Mouse (Mus musculus) heart, postnatal 0 days (tissue): ENCODE results near the gene Dnah2. TPM values are rescaled to one million over a fixed set of nuclear protein-coding genes. Genes with fewer than 3 reads are reported as not detected.

Source experiments
- ATAC-seq: fragments of 200-750 bp; cut with Nextera tagmentation; 2 replicates; pipeline ENCODE4 v1.8.0; 2017; ENCODE audit warnings: low read depth, moderate number of reproducible peaks, moderate library complexity; ENCODE audit not compliant: insufficient read depth
- DNase-seq: peaks from one replicate; pipeline ENCODE4 v3.0.0-alpha.2; 2016; ENCODE audit warnings: low spot score
- H3K27ac ChIP-seq: fragments of 300-500 bp; sonication (generic); 2 replicates; pipeline ENCODE4 v1.5.1; 2014; ENCODE audit warnings: low read depth, mild to moderate bottlenecking
- H3K27me3 ChIP-seq: fragments of 300-500 bp; sonication (generic); 2 replicates; pipeline ENCODE4 v1.6.1; 2014; ENCODE audit warnings: low read length, mixed read lengths; ENCODE audit not compliant: control insufficient read depth, insufficient read depth
- H3K36me3 ChIP-seq: fragments of 300-500 bp; sonication (generic); replicated peaks from 2 replicates; pipeline ENCODE4 v1.6.1; 2014; ENCODE audit warnings: low read length, mixed read lengths; ENCODE audit not compliant: control insufficient read depth, insufficient read depth
- H3K4me1 ChIP-seq: fragments of 300-500 bp; sonication (generic); 2 replicates; pipeline ENCODE4 v1.6.1; 2014; ENCODE audit warnings: antibody characterized with exemption; ENCODE audit not compliant: control insufficient read depth, insufficient read depth
- H3K4me2 ChIP-seq: fragments of 300-500 bp; sonication (generic); 2 replicates; pipeline ENCODE4 v1.6.1; 2014; ENCODE audit warnings: low read depth, mild to moderate bottlenecking, low read length, moderate library complexity
- H3K4me3 ChIP-seq: fragments of 300-500 bp; sonication (generic); 2 replicates; pipeline ENCODE4 v1.5.1; 2014; ENCODE audit warnings: low read depth, low read length
- H3K9ac ChIP-seq: fragments of 300-500 bp; sonication (generic); replicated peaks from 2 replicates; pipeline ENCODE4 v1.6.1; 2014; ENCODE audit warnings: low read depth, low read length, mixed read lengths
- H3K9me3 ChIP-seq: fragments of 300-500 bp; sonication (generic); replicated peaks from 2 replicates; pipeline ENCODE4 v1.6.1; 2016; ENCODE audit warnings: low read length; ENCODE audit not compliant: control insufficient read depth
- CTCF ChIP-seq: IDR thresholded peaks from 2 replicates; pipeline ENCODE4 v1.5.1; 2016; ENCODE audit warnings: antibody characterized with exemption, control low read depth, low read depth
- EP300 ChIP-seq: IDR thresholded peaks from 2 replicates; pipeline ENCODE4 v1.6.1; 2016; ENCODE audit warnings: antibody characterized with exemption, low read depth
- WGBS: fragments of 180-500 bp; shearing (Covaris S2); extraction: QIAGEN DNeasy Blood & Tissue Kit; methylation state at CpG from one replicate; pipeline ENCODE4 v1.1.7; 2014; 5-methylcytosine and 5-hydroxymethylcytosine counted together
- polyA plus RNA-seq: library from polyadenylated mRNA; unstranded; fragments of >200 nt; fragmentation: Nextera tagmentation; extraction: Ambion mirVana; gene quantifications from 2 replicates; pipeline ENCODE4 v1.2.1, GENCODE M21; 2015
- total RNA-seq: library from RNA; depleted of rRNA; stranded (reverse); fragments of >200 nt; gene quantifications from 2 replicates; pipeline ENCODE4 v1.2.3, GENCODE M21; 2014; ENCODE audit warnings: low replicate concordance

Gene Dnah2
- total and polyA plus RNA-seq, 2 experiments from 2014 or later: 0.03 TPM; not detected in 1

DNA sequence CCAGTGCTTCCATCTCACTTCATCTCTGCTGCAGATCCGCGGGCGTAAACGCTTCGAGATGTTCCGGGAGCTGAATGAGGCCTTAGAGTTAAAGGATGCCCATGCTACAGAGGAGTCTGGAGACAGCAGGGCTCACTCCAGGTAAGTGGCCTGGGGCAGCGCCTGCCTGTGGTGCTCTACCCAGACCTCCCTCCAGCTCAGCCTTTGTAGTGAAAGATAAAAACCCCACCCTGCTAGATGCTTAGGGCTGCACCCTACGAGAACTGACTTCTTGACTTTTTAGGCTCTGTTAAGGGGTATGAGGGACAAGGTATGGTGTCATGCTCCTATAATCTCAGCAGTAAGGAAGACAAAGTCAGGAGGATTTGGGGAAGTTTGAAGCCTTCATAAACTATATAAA, 41.7 kb upstream of the Dnah2 start:
- H3K36me3 ChIP-seq: peaks cover 59% of the 10 kb centered on the region
- no peak for TF ChIP-seq CTCF
- TF ChIP-seq EP300: no peak

DNA sequence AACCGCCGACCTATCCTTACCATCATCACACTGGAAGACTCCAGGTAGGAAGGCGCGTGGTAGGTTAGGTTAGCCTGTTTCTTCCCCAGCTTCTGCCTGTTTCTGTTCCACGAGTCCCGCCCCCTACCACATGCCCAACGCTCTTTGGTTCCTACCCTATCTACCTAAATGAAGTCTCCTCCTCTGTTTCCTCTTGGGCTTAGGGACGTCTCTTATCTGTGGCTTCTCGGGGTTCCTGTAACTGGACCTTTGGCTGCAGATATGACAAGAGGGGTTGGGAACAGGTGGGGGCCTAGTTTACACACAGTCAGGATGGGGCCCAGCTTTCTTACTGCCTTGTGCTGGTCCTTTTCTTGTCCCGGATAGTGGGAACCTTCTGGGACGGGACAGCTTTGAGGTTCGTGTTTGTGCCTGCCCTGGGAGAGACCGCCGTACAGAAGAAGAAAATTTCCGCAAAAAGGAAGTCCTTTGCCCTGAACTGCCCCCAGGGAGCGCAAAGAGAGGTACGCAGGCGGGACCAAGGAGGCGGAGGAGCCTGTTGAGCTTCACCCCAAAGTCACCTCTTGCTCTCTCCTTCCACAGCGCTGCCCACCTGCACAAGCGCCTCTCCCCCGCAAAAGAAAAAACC, 40.4 kb upstream of the Dnah2 start:
- Histone ChIP-seq H3K4me3 (no peak overlapping the region), H3K27me3 (no peaks in the 10 kb centered on the region), H3K4me2 (no peak overlapping the region), H3K36me3 (peaks cover 59% of the 10 kb centered on the region), H3K4me1 (no peaks in the 10 kb centered on the region), H3K9me3 (no peaks in the 10 kb centered on the region), H3K27ac (no peak overlapping the region), H3K9ac (no peak overlapping the region)
- 84% methylated on average over 22 of the region's 22 CpGs for WGBS
- TF ChIP-seq CTCF: no peak
- no peak for TF ChIP-seq EP300
- ATAC-seq: no peak
- DNase-seq: no peak

More for the DNA sequence above, 41.7 kb upstream of the Dnah2 start:
- Histone ChIP-seq H3K9me3 (no peaks in the 10 kb centered on the region), H3K4me3 (no peak overlapping the region), H3K4me2 (no peak overlapping the region), H3K9ac (no peak overlapping the region), H3K27ac (no peak overlapping the region), H3K27me3 (no peaks in the 10 kb centered on the region), H3K4me1 (no peaks in the 10 kb centered on the region)
- DNase-seq (no peak), ATAC-seq (no peak)
- 95% methylated on average over 8 of the region's 8 CpGs for WGBS

DNA sequence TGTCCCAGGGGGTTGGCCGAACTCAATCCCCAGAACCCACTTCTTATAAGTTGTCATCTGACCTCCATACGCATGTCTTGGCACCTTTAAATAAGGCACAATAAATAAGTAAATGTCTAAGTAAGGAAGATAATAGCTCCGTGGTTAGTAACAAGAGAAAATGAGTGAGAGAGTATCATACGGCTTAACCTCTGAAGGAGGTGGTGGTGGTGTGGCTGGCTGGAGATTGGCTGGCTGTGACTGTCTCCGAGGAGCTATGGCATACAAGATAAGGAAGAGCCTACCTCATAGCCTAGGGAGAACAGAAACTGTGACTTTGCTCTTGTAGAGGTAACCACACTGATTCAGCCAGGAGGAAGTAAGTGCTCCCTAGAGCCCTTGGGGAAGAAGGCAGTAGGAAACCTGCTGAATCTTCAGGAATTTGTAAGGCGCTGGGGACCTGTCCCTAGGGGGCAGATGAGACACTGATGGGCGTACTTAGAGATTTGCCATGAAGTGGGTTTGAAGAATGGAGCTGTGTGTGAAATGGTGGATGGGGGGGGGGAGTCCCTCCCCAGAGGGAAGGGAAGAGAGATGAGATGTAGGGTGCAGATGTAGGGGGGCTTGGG, 36.9 kb upstream of the Dnah2 start:
- ATAC-seq: no peak
- Histone ChIP-seq H3K36me3 (peaks cover 38% of the 10 kb centered on the region), H3K4me2 (no peak overlapping the region), H3K4me3 (no peak overlapping the region), H3K9ac (no peak overlapping the region; the same call in 1 of the 2 replicates), H3K27ac (no peak overlapping the region), H3K27me3 (no peaks in the 10 kb centered on the region), H3K4me1 (peaks cover 8% of the 10 kb centered on the region; the same call in 1 of the 2 replicates), H3K9me3 (no peaks in the 10 kb centered on the region)
- TF ChIP-seq EP300: no peak
- no peak for TF ChIP-seq CTCF
- no peak for DNase-seq
- WGBS: 62% methylated on average over 7 of the region's 7 CpGs

DNA sequence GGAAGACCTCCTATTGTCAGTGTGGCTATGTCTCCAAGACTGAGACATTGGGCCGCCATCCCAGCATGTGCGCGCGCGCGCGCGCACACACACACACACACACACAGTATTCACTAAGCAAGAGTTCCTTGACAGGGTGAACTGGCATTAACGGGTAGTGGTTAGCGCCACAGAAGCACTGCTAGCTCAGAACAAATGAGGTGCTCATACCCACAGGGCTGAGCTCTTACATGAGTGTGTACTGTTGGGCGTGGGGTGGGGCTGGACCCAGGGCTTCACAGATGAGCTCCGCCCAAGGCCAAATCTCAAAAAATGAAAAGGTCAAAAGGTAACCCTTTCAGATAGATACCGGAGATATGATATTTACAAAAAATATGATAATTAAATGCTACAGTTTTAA, 36.0 kb upstream of the Dnah2 start:
- no peak overlapping the region for H3K27ac ChIP-seq
- H3K27me3 ChIP-seq: no peaks in the 10 kb centered on the region
- no peak for TF ChIP-seq CTCF
- no peak for TF ChIP-seq EP300
- no peak overlapping the region for H3K4me3 ChIP-seq
- H3K9ac ChIP-seq: no peak overlapping the region
- WGBS: 95% methylated on average over 13 of the region's 13 CpGs
- DNase-seq: no peak
- H3K36me3 ChIP-seq: peaks cover 29% of the 10 kb centered on the region
- no peak overlapping the region for H3K4me2 ChIP-seq
- H3K9me3 ChIP-seq: no peaks in the 10 kb centered on the region
- ATAC-seq: no peak
- peaks cover 8% of the 10 kb centered on the region; the same call in 1 of the 2 replicates for H3K4me1 ChIP-seq

GRCm38 (mm10) chr11:69584008-69584407, 35.1 kb upstream of the Dnah2 start:
- no peaks in the 10 kb centered on the region for H3K27me3 ChIP-seq
- H3K36me3 ChIP-seq: peaks cover 20% of the 10 kb centered on the region
- DNase-seq: no peak
- 79% methylated on average over 7 of the region's 7 CpGs for WGBS
- no peak overlapping the region for H3K4me3 ChIP-seq
- H3K4me2 ChIP-seq: no peak overlapping the region
- H3K27ac ChIP-seq: no peak overlapping the region
- H3K4me1 ChIP-seq: peaks cover 8% of the 10 kb centered on the region; the same call in 1 of the 2 replicates
- no peak overlapping the region for H3K9ac ChIP-seq
- H3K9me3 ChIP-seq: no peaks in the 10 kb centered on the region
- ATAC-seq: no peak
- TF ChIP-seq CTCF (no peak), EP300 (no peak)
